Mouse (Mus musculus): ENCODE data around the gene Plekhg1.

Plekhg1 gene

GRCm38 (mm10) chr10:3741791-3742190 is 1.6 kb downstream of the Plekhg1 start:
- WGBS, result 31% methylated on average over 5 of the region's 5 CpGs

- WGBS, result 58% methylated on average over 2 of the region's 2 CpGs
Measured at GRCm38 (mm10) chr10:3743069-3743468, 2.9 kb downstream of the Plekhg1 start.

- 61% methylated on average over 5 of the region's 5 CpGs for WGBS
Measured at GRCm38 (mm10) chr10:3743826-3744225, 3.7 kb downstream of the Plekhg1 start.

GRCm38 (mm10) chr10:3746794-3747518 is 6.8 kb downstream of the Plekhg1 start:
- WGBS, result 52% methylated on average over 3 of the region's 3 CpGs

GRCm38 (mm10) chr10:3749580-3749979 is 9.4 kb downstream of the Plekhg1 start:
- WGBS, result 96% methylated on average over 1 of the region's 1 CpGs

GRCm38 (mm10) chr10:3761992-3762391 is 21.8 kb downstream of the Plekhg1 start:
- 81% methylated on average over 5 of the region's 5 CpGs for WGBS

- 72% methylated on average over 3 of the region's 3 CpGs for WGBS
Measured at GRCm38 (mm10) chr10:3763199-3763598, 23.0 kb downstream of the Plekhg1 start.

GRCm38 (mm10) chr10:3769131-3769530 is 29.0 kb downstream of the Plekhg1 start:
- 80% methylated on average over 5 of the region's 5 CpGs for WGBS

- 93% methylated on average over 2 of the region's 2 CpGs for WGBS
Measured at GRCm38 (mm10) chr10:3774330-3774729, 34.2 kb downstream of the Plekhg1 start.

- WGBS, result 92% methylated on average over 2 of the region's 2 CpGs
Measured at GRCm38 (mm10) chr10:3776761-3777160, 36.6 kb downstream of the Plekhg1 start.

- WGBS, result 62% methylated on average over 4 of the region's 4 CpGs
Measured at GRCm38 (mm10) chr10:3785362-3785761, 45.2 kb downstream of the Plekhg1 start.

- 99% methylated on average over 4 of the region's 4 CpGs for WGBS
Measured at GRCm38 (mm10) chr10:3786531-3786930, 46.4 kb downstream of the Plekhg1 start.

- WGBS, result 92% methylated on average over 5 of the region's 5 CpGs
Measured at GRCm38 (mm10) chr10:3787006-3787405, 46.8 kb downstream of the Plekhg1 start.

- 86% methylated on average over 3 of the region's 3 CpGs for WGBS
Measured at GRCm38 (mm10) chr10:3793825-3794224, 53.7 kb downstream of the Plekhg1 start.

GRCm38 (mm10) chr10:3801254-3801653 is 61.1 kb downstream of the Plekhg1 start:
- 82% methylated on average over 6 of the region's 6 CpGs for WGBS

- 46% methylated on average over 3 of the region's 3 CpGs for WGBS
Measured at GRCm38 (mm10) chr10:3805334-3805733, 65.2 kb downstream of the Plekhg1 start.

- 92% methylated on average over 3 of the region's 3 CpGs for WGBS
Measured at GRCm38 (mm10) chr10:3807980-3808379, 67.8 kb downstream of the Plekhg1 start.

- WGBS, result 35% methylated on average over 10 of the region's 10 CpGs
Measured at GRCm38 (mm10) chr10:3810476-3811273, 70.5 kb downstream of the Plekhg1 start.

- WGBS, result 57% methylated on average over 5 of the region's 5 CpGs
Measured at GRCm38 (mm10) chr10:3818940-3819701, 79.0 kb downstream of the Plekhg1 start.

GRCm38 (mm10) chr10:3823826-3824225 is 83.7 kb downstream of the Plekhg1 start:
- 33% methylated on average over 6 of the region's 6 CpGs for WGBS

- WGBS, result 96% methylated on average over 6 of the region's 6 CpGs
Measured at GRCm38 (mm10) chr10:3826043-3826442, 85.9 kb downstream of the Plekhg1 start.

- WGBS, result 68% methylated on average over 1 of the region's 1 CpGs
Measured at GRCm38 (mm10) chr10:3827368-3827767, 87.2 kb downstream of the Plekhg1 start.
